Mouse (Mus musculus): ENCODE results near the gene Ifngr1. TPM values are rescaled to one million over a fixed set of nuclear protein-coding genes. Genes with fewer than 3 reads are reported as not detected.
A peak's percentile ranks its signal among the peaks of the same experiment; 100 is the strongest.

Gene Ifngr1
- total and polyA plus RNA-seq, 3 experiments = 17.3 to 36.0 (median 26.7) TPM

DNA sequence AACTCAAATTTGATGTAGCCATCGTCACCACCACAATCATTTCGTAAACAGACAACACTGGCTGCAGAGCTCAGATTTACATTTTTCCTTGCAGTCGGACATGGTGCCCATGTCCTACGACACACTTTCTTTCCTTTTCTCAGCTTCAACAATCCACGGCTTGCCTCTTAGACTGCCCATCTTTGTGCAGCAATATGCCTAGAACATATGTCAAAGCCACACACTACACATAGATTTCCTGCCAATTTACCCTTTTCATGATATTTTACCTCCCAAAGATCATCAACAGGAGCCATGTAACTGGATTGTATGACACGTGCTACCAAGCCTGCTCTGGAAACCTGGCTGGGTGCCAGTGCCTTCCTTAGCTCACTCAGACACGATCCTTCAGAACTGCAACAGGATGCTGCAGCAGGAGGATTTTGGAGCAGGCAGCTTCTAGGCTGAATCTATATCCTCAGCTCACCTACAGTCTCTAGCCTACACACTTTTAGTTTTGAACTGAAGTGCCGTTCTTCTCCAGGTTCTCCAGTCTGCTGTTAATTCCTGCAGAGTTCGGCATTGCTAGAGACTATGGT lies 13.3 kb upstream of the Ifngr1 start:
- dilution Hi-C loops (cut with MboI; ENCODE audit: extremely low pct_ligation_motif_present, extremely low pct_unique_long_range_greater_than_20kb, low sequenced_read_pairs) (no loop called here), in situ Hi-C loops (cut with MboI; ENCODE audit: low pct_ligation_motif_present, low pct_unique_long_range_greater_than_20kb, low sequenced_read_pairs) (no loop called here)
- no peaks in the 10 kb centered on the region for H3K79me2 ChIP-seq (replicated peaks; ENCODE audit: control insufficient read depth, extremely low read depth, insufficient read depth, poor library complexity, severe bottlenecking)
- 0 out of 2 replicates have a peak overlapping the region, but pooled peaks have one; percentile 16 for H3K4me2 ChIP-seq (ENCODE audit: insufficient read depth, low read depth, poor library complexity, severe bottlenecking)
- H3K9me3 ChIP-seq (replicated peaks; ENCODE audit: low read length) = no peaks in the 10 kb centered on the region
- no peaks in the 10 kb centered on the region for H3K36me3 ChIP-seq (replicated peaks in 1 of 2; ENCODE audit: control insufficient read depth in 1 of 2, insufficient read depth in 1 of 2, low read length in 1 of 2)
- no peaks in the 10 kb centered on the region for H3K27me3 ChIP-seq (replicated peaks)
- DNase-seq (ENCODE audit: extremely low read depth) = no peak
- no peak overlapping the region for H3K4me3 ChIP-seq (replicated peaks in 1 of 3; ENCODE audit: low read depth in 2 of 3, low read length in 2 of 3, poor library complexity in 1 of 3)
- no peak overlapping the region for H3K9ac ChIP-seq (ENCODE audit: insufficient read depth, low read depth)
- peaks cover 0 to 10% of the 10 kb centered on the region in 2 experiments; a peak in 2 of 4 replicates for H3K4me1 ChIP-seq (ENCODE audit: control insufficient read depth in 1 of 2, insufficient read depth in 2 of 2)
- no peak overlapping the region for H3K27ac ChIP-seq (ENCODE audit: insufficient read depth, low read depth)
- TF ChIP-seq MEF2A (IDR thresholded peaks at IDR 0.05; ENCODE audit: borderline replicate concordance, low read depth, low read length) = no peak
- TF ChIP-seq ZKSCAN1 (IDR thresholded peaks at IDR 0.05; ENCODE audit: borderline replicate concordance, low read depth, low read length) = no peak
- TF ChIP-seq UBTF (IDR thresholded peaks at IDR 0.05; ENCODE audit: low read depth, low read length) = no peak
- no peak for TF ChIP-seq JUN (IDR thresholded peaks at IDR 0.05; ENCODE audit: insufficient read depth, low read depth, low read length)
- TF ChIP-seq ETS1 (conservative IDR thresholded peaks at IDR 0.05; ENCODE audit: low read depth, low read length) = no peak
- no peak for TF ChIP-seq ZMIZ1 (IDR thresholded peaks at IDR 0.05; ENCODE audit: low read depth, low read length)
- TF ChIP-seq ELF1 (IDR thresholded peaks at IDR 0.05; ENCODE audit: low read depth, low read length) = no peak
- no peak for TF ChIP-seq GABPA (IDR thresholded peaks at IDR 0.05; ENCODE audit: insufficient replicate concordance, low read depth, low read length)
- TF ChIP-seq KAT2A (IDR thresholded peaks at IDR 0.05; ENCODE audit: insufficient replicate concordance, low read length) = no peak
- TF ChIP-seq RCOR1 (conservative IDR thresholded peaks at IDR 0.05; ENCODE audit: low read depth, low read length) = no peak
- no peak for TF ChIP-seq PAX5 (IDR thresholded peaks at IDR 0.05; ENCODE audit: low read length)
- TF ChIP-seq TCF12 (IDR thresholded peaks at IDR 0.05; ENCODE audit: low read depth, low read length) = no peak
- no peak for TF ChIP-seq E2F4 (IDR thresholded peaks at IDR 0.05; ENCODE audit: insufficient replicate concordance, low read depth, low read length)
- no peak for TF ChIP-seq IRF4 (IDR thresholded peaks at IDR 0.05; ENCODE audit: low read depth, low read length)
- no peak for TF ChIP-seq MAX (IDR thresholded peaks at IDR 0.05; ENCODE audit: low read length)
- no peak for TF ChIP-seq USF2 (conservative IDR thresholded peaks at IDR 0.05; ENCODE audit: low read depth, low read length)
- no peak for TF ChIP-seq NELFE (IDR thresholded peaks at IDR 0.05; ENCODE audit: low read depth, low read length)

DNA sequence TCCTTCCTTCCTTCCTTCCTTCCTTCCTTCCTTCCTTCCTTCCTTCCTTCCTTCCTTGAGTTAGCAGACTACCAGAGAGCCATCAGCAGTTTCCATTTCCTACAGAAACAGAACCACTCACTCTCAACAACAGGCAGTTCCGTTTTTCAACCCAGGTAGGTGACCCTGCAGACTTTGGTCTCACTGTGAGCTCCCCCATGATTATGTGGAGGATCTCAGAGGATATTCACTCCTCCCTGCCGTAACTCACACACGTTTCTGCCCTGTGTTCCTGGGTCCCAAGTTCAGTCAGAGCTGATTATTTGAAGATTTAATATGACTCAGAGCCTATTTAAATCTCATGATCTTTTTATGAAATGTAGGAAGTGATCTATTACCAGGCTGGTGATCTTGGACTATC lies 11.1 kb upstream of the Ifngr1 start:
- no peak overlapping the region for H3K4me2 ChIP-seq (ENCODE audit: insufficient read depth, low read depth, poor library complexity, severe bottlenecking)
- dilution Hi-C loops (cut with MboI; ENCODE audit: extremely low pct_ligation_motif_present, extremely low pct_unique_long_range_greater_than_20kb, low sequenced_read_pairs) = no loop called here
- no peaks in the 10 kb centered on the region for H3K9me3 ChIP-seq (replicated peaks; ENCODE audit: low read length)
- H3K79me2 ChIP-seq (replicated peaks; ENCODE audit: control insufficient read depth, extremely low read depth, insufficient read depth, poor library complexity, severe bottlenecking) = no peaks in the 10 kb centered on the region
- H3K9ac ChIP-seq (ENCODE audit: insufficient read depth, low read depth) = no peak overlapping the region
- H3K4me1 ChIP-seq (ENCODE audit: control insufficient read depth in 1 of 2, insufficient read depth in 2 of 2) = peaks cover 3 to 25% of the 10 kb centered on the region in 2 experiments; a peak in 3 of 4 replicates
- TF ChIP-seq USF1 (IDR thresholded peaks at IDR 0.05; ENCODE audit: low read depth, low read length) (no peak), UBTF (IDR thresholded peaks at IDR 0.05; ENCODE audit: low read depth, low read length) (no peak), CHD2 (IDR thresholded peaks at IDR 0.05; ENCODE audit: low read length) (no peak), JUND (conservative IDR thresholded peaks at IDR 0.05; ENCODE audit: low read depth, low read length) (no peak), SIN3A (IDR thresholded peaks at IDR 0.05; ENCODE audit: low read length) (no peak), CHD1 (IDR thresholded peaks at IDR 0.05; ENCODE audit: low read depth, low read length) (no peak), MAFK (IDR thresholded peaks at IDR 0.05; ENCODE audit: insufficient replicate concordance, low read length) (no peak), GABPA (IDR thresholded peaks at IDR 0.05; ENCODE audit: insufficient replicate concordance, low read depth, low read length) (no peak), TBP (conservative IDR thresholded peaks at IDR 0.05; ENCODE audit: low read depth, low read length) (no peak), USF2 (conservative IDR thresholded peaks at IDR 0.05; ENCODE audit: low read depth, low read length) (no peak), SMC3 (IDR thresholded peaks at IDR 0.05; ENCODE audit: low read depth, low read length) (no peak), MAZ (IDR thresholded peaks at IDR 0.05; ENCODE audit: low read depth, low read length) (no peak)
- no peaks in the 10 kb centered on the region for H3K27me3 ChIP-seq (replicated peaks)
- no peak overlapping the region for H3K27ac ChIP-seq (ENCODE audit: insufficient read depth, low read depth)
- H3K36me3 ChIP-seq (replicated peaks in 1 of 2; ENCODE audit: control insufficient read depth in 1 of 2, insufficient read depth in 1 of 2, low read length in 1 of 2) = no peaks in the 10 kb centered on the region
- H3K4me3 ChIP-seq (replicated peaks in 1 of 3; ENCODE audit: low read depth in 2 of 3, low read length in 2 of 3, poor library complexity in 1 of 3) = no peak overlapping the region
- no peak for DNase-seq (ENCODE audit: extremely low read depth)
- in situ Hi-C loops (cut with MboI; ENCODE audit: low pct_ligation_motif_present, low pct_unique_long_range_greater_than_20kb, low sequenced_read_pairs) = no loop called here

Measured in CH12.LX (cell line).